Mouse (Mus musculus): ENCODE data around the gene Arhgap15. TPM values are rescaled to one million over a fixed set of nuclear protein-coding genes. Genes with fewer than 3 reads are reported as not detected.

Gene Arhgap15
- polyA plus RNA-seq, 1 experiment from 2014 or later: 22.6 TPM

DNA sequence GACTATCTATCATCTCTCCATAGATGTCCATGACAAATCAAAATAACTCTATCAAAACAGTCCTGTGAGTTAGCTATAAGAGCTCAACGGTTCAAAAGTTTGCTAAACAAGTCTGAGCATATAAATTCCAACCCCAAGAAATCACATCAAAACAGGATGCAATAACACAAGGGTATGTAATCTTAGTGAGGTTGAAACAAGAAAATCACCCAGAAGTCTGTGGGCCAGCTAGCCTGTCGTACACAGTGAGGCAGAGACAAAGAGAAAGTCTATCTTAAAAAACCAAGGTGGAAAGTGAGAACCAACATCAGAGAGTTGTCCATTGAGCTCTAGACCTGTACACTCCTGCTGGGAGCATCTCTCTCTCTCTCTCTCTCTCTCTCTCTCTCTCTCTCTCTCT is 8.0 kb downstream of the Arhgap15 start:
- Histone ChIP-seq H3K27ac (no peak overlapping the region), H3K79me2 (ENCODE audit: inconsistent target) (peaks cover 97% of the 10 kb centered on the region), H3K4me3 (ENCODE audit: inconsistent target) (no peak overlapping the region), H3K36me3 (ENCODE audit: inconsistent target) (no peaks in the 10 kb centered on the region)
- 95% methylated on average over 2 of the region's 2 CpGs for WGBS (ENCODE audit: missing documents)

DNA sequence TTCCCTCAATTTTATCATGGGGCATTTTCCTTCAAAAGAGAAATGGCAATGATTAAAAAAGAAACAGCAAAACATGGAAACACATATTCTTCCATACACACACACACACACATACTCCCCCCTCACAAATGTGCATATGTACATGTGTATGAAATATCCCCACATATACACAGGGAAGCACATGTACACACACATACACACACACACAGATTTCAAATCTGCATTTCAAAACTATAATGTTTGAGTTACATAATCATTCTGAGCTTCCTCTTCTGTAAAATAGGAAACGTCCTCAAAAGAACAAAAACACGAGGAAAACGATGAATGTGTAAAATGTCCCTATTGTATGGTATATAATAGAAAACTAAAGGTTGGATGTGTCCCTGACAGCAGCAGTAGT is 13.1 kb downstream of the Arhgap15 start:
- Histone ChIP-seq H3K79me2 (ENCODE audit: inconsistent target) (peaks cover 91% of the 10 kb centered on the region), H3K4me3 (ENCODE audit: inconsistent target) (no peak overlapping the region), H3K27ac (0 out of 2 replicates have a peak overlapping the region, but pooled peaks have one; percentile 25), H3K36me3 (ENCODE audit: inconsistent target) (no peaks in the 10 kb centered on the region)
- WGBS (ENCODE audit: missing documents): 11% methylated on average over 3 of the region's 3 CpGs

DNA sequence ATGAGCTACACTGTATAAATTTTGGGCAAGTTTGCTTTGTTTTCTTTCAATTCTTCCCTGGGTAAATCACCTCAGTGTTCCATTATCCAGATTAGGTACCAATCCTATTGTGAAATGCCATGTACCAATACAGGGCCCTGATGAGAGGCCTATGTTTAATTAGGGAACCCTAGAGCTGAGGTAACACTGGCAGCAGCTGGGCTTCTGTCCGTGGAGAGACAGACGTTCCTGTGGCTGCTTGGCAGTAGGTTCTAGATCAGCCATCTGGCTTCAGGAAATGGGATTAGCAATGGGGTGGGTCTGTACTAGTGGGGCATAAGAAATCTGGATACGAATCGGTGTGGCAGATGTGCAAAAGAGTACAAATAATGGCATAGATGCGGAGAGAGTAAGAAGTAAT is 14.7 kb downstream of the Arhgap15 start:
- no peak overlapping the region for H3K27ac ChIP-seq
- peaks cover 91% of the 10 kb centered on the region for H3K79me2 ChIP-seq (ENCODE audit: inconsistent target)
- 70% methylated on average over 5 of the region's 5 CpGs for WGBS (ENCODE audit: missing documents)
- no peak overlapping the region for H3K4me3 ChIP-seq (ENCODE audit: inconsistent target)
- H3K36me3 ChIP-seq (ENCODE audit: inconsistent target): no peaks in the 10 kb centered on the region

GRCm38 (mm10) chr2:43764456-43764855 is 15.8 kb downstream of the Arhgap15 start:
- WGBS (ENCODE audit: missing documents): 100% methylated on average over 1 of the region's 1 CpGs
- H3K36me3 ChIP-seq (ENCODE audit: inconsistent target): no peaks in the 10 kb centered on the region
- H3K79me2 ChIP-seq (ENCODE audit: inconsistent target): peaks cover 91% of the 10 kb centered on the region
- H3K27ac ChIP-seq: no peak overlapping the region
- no peak overlapping the region for H3K4me3 ChIP-seq (ENCODE audit: inconsistent target)

DNA sequence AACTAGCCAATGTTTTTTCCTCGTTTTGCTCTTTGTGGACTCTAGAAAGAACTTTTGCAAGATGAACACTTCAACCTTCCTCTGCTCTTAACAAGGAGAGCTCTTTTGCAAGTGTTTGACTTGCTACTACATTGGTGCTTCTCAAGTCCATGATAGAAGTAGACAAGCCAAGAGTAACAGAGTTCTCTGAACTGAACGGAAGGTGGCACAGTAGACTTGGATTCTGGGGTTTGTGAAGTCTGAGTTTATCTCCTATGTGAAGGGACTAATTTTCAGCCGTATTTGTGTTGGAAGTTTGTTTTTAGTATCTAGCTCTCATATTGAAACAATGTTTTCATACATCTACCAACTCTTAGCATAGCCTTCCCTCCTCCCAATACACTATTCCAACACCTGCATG is 17.6 kb downstream of the Arhgap15 start:
- Histone ChIP-seq H3K4me3 (ENCODE audit: inconsistent target) (no peak overlapping the region), H3K27ac (no peak overlapping the region), H3K79me2 (ENCODE audit: inconsistent target) (peaks cover 91% of the 10 kb centered on the region), H3K36me3 (ENCODE audit: inconsistent target) (no peaks in the 10 kb centered on the region)
- WGBS (ENCODE audit: missing documents): 86% methylated on average over 3 of the region's 3 CpGs

DNA sequence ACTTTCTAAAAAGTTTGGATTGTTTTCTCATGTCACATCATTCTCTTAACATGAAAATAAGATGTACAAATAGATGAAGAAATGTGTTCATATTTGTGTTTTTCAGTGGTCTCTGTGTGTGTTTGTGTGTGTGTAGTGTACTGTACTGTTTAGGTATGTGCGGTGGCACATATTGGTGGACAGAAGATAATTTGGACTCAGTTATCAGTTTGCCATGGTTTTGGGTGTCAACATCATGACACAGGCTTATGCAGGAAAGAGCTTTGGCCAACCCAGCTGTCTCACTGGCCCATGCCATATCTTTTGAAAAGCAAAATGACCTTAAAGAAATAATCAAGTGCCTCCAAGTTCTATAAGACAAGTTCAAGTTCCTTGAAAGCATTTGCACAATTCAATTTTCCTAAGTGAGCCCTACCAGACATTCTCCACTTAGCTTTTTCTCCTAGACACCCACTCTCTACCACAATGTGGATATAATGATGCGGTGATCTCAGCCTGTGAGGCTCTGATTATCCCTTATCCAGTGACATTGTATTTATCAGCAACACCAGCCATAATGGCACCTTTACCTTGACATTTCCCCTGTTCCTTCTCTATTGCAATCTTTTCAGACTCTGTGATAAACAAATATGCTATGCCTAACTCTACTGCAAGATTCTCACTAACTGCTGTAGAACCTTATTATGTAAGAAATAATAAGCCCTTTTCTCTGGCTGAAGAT is 21.4 kb downstream of the Arhgap15 start:
- whole genome bisulfite sequencing (ENCODE audit: missing documents): 95% methylated on average over 2 of the region's 2 CpGs
- no peak overlapping the region for H3K4me3 ChIP-seq (ENCODE audit: inconsistent target)

GRCm38 (mm10) chr2:43772640-43773039 is 24.0 kb downstream of the Arhgap15 start:
- Histone ChIP-seq H3K27ac (peak overlapping the region; percentile 60), H3K4me3 (ENCODE audit: inconsistent target) (no peak overlapping the region)

More for the DNA sequence above, 21.4 kb downstream of the Arhgap15 start:
- Histone ChIP-seq H3K36me3 (ENCODE audit: inconsistent target) (no peaks in the 10 kb centered on the region), H3K27ac (no peak overlapping the region), H3K79me2 (ENCODE audit: inconsistent target) (peaks cover 87% of the 10 kb centered on the region)

DNA sequence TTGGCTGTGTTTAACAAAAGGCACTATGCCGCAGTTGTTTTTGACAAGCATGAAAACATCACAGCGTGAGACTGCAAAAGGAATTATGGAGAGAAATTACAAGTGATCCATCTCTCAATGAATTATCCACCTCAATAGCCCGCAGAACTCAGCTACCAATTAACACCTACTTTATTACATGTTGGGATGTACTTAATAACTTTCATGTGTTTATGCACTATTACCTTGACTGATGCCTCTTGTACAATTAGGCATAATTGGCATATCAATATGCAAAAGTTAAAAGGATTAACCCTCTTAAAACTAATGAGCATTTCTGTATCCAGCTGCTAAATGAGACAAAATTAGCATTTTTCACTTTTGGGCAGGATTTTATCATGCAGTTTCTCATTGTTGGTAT is 33.5 kb downstream of the Arhgap15 start:
- Histone ChIP-seq H3K4me3 (ENCODE audit: inconsistent target) (no peak overlapping the region), H3K27ac (no peak overlapping the region), H3K36me3 (ENCODE audit: inconsistent target) (0 out of 2 replicates have a peak, but pooled peaks cover 7% of the 10 kb centered on the region), H3K79me2 (ENCODE audit: inconsistent target) (peaks cover 29% of the 10 kb centered on the region)
- WGBS (ENCODE audit: missing documents): 95% methylated on average over 3 of the region's 3 CpGs

More at GRCm38 (mm10) chr2:43772640-43773039, 24.0 kb downstream of the Arhgap15 start:
- Histone ChIP-seq H3K79me2 (ENCODE audit: inconsistent target) (peaks cover 84% of the 10 kb centered on the region), H3K36me3 (ENCODE audit: inconsistent target) (no peaks in the 10 kb centered on the region)
- WGBS (ENCODE audit: missing documents): 0% methylated on average over 5 of the region's 5 CpGs

DNA sequence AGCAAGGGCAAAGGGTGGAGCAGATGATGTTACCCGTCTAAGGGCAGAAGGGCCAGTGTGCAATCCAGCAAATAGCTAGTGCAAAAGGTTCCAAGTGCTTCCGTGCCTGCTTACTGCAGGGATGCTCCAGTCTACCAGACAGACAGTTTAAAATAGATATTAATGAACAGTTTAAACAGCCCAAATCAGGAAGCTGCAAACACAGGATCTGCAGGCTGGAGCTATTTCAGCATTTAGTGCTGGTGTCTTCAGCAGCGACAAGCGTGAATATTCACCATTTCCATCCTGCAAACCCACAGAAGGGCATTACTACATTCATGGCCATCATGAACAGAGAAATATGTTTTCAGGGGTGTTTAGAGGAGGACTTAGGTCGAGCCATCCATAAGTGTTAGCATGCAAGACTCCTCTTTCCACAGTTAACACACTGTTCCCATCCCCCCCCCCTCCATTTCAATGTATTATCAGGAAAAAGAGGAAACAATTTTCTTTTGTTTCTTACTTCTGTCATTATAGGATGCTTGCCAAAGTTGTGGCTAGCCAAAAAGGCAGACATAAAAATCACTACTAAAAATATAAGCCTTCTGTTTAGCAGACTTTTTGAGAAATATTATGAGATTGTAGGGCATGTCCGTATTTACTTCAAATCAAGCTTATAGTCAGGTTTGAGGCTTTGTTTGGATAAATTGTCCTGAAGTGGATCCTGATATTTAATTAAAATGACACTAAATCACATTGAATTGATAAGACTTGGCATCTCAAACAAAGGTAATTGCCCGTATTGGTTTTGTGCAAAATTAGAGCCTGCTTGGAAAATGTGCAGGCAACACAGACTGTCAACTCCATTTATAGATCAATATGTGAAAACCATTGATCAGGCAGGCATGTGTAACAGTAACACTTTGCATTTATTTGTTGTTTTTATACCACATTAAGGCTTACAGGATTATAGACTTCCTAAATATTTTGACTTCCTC is 35.4 kb downstream of the Arhgap15 start:
- 0 out of 2 replicates have a peak, but pooled peaks cover 7% of the 10 kb centered on the region for H3K36me3 ChIP-seq (ENCODE audit: inconsistent target)
- 31% methylated on average over 7 of the region's 7 CpGs for WGBS (ENCODE audit: missing documents)
- peak overlapping the region; percentile 10 for H3K27ac ChIP-seq
- no peak overlapping the region for H3K4me3 ChIP-seq (ENCODE audit: inconsistent target)
- H3K79me2 ChIP-seq (ENCODE audit: inconsistent target): peaks cover 42% of the 10 kb centered on the region

DNA sequence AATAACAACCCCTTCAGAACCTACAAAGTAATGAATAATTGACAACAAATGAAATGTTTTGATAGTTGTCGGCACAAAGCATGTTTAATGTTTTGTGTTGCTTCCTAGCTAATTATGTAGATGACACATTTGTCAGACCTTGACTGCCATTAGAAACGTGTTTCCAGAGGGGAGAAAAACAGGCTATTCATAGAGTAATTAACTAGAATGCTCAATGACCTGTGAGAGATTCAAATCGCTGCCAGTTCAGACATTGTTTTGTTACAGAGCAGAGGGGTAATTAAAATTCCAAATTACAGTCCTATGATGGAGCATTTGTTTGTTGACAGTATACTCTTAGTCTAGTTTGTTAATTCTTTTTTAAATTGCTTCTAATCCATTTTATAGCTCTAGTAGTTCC is 37.5 kb downstream of the Arhgap15 start:
- 90% methylated on average over 3 of the region's 3 CpGs for WGBS (ENCODE audit: missing documents)
- Histone ChIP-seq H3K27ac (no peak overlapping the region), H3K36me3 (ENCODE audit: inconsistent target) (0 out of 2 replicates have a peak, but pooled peaks cover 7% of the 10 kb centered on the region), H3K4me3 (ENCODE audit: inconsistent target) (no peak overlapping the region), H3K79me2 (ENCODE audit: inconsistent target) (peaks cover 42% of the 10 kb centered on the region)

DNA sequence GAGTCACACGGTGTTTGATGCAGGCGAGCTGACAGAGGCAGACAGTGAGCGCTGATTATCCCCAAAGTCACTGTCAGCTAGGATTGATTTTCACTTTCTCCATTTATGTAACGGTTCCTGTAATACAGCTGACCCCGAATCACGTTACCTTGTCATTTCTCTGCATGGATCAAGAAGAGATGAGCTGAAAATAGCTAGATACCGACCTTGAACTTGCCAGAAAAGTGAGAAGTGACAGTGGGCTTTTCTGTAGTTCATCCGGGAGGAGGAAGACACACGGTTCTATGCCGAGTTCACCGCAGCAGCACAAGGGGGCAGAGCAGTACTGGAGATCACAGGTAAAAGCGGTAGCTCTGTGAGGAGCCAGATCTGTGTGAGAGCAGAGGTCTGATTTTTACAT is 38.5 kb downstream of the Arhgap15 start:
- no peak overlapping the region for H3K27ac ChIP-seq
- no peak overlapping the region for H3K4me3 ChIP-seq (ENCODE audit: inconsistent target)
- no peaks in the 10 kb centered on the region for H3K36me3 ChIP-seq (ENCODE audit: inconsistent target)
- WGBS (ENCODE audit: missing documents): 81% methylated on average over 12 of the region's 12 CpGs
- peaks cover 42% of the 10 kb centered on the region for H3K79me2 ChIP-seq (ENCODE audit: inconsistent target)

GRCm38 (mm10) chr2:43788484-43788883 is 39.9 kb downstream of the Arhgap15 start:
- whole genome bisulfite sequencing (ENCODE audit: missing documents): 88% methylated on average over 8 of the region's 8 CpGs
- Histone ChIP-seq H3K79me2 (ENCODE audit: inconsistent target) (peaks cover 42% of the 10 kb centered on the region), H3K36me3 (ENCODE audit: inconsistent target) (no peaks in the 10 kb centered on the region), H3K27ac (no peak overlapping the region), H3K4me3 (ENCODE audit: inconsistent target) (no peak overlapping the region)

- Histone ChIP-seq H3K79me2 (ENCODE audit: inconsistent target) (peaks cover 36% of the 10 kb centered on the region), H3K27ac (no peak overlapping the region), H3K36me3 (ENCODE audit: inconsistent target) (no peaks in the 10 kb centered on the region), H3K4me3 (ENCODE audit: inconsistent target) (no peak overlapping the region)
- 50% methylated on average over 6 of the region's 6 CpGs for WGBS (ENCODE audit: missing documents)
Observed at GRCm38 (mm10) chr2:43790049-43790693, 41.5 kb downstream of the Arhgap15 start.

DNA sequence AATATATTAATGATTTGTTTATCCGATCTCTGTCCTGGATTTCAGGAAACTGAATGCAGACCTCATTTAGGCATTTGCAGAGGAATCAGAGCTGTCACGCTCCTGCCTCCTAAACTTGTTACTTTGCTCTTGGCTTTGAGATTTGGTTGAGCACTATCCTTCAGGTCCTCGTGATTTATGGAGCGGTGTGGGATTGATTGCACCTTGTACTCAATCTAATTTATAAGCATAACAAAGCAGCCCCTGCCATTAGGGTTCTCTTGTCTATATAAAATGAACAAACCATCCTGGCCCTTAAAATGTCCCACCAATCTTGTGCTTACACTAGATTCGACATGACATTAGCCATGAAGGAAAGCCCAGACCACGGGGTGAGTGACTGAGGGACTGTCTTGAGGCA is 43.0 kb downstream of the Arhgap15 start:
- Histone ChIP-seq H3K36me3 (ENCODE audit: inconsistent target) (no peaks in the 10 kb centered on the region), H3K4me3 (ENCODE audit: inconsistent target) (no peak overlapping the region), H3K79me2 (ENCODE audit: inconsistent target) (peaks cover 36% of the 10 kb centered on the region; the same call in 1 of the 2 replicates), H3K27ac (no peak overlapping the region)
- WGBS (ENCODE audit: missing documents): 67% methylated on average over 6 of the region's 6 CpGs
